Mouse (Mus musculus) G1E (cell line): ENCODE data around the gene Ppp2r5a. TPM values are rescaled to one million over a fixed set of nuclear protein-coding genes. Genes with fewer than 3 reads are reported as not detected.

Source experiments
- ATAC-seq: 2 replicates; pipeline ENCODE4 v1.8.0; 2016; ENCODE audit warnings: mild to moderate bottlenecking; ENCODE audit not compliant: insufficient number of reproducible peaks, poor library complexity, low FRiP score, severe bottlenecking; ENCODE audit errors: extremely low read depth
- DNase-seq: peaks from one replicate; pipeline ENCODE4 v3.0.0; 2012; ENCODE audit warnings: low spot score
- H3K27me3 ChIP-seq: 2 replicates; pipeline ENCODE4 v1.6.1; 2012; ENCODE audit warnings: mild to moderate bottlenecking, low read length, inconsistent platforms; ENCODE audit not compliant: insufficient read depth
- H3K36me3 ChIP-seq: replicated peaks from 2 replicates; pipeline ENCODE3; 2012; ENCODE audit warnings: mild to moderate bottlenecking, inconsistent platforms
- H3K4me1 ChIP-seq: 2 replicates; pipeline ENCODE4 v1.6.1; 2012; ENCODE audit warnings: low read depth, low read length, inconsistent platforms, mixed read lengths; ENCODE audit not compliant: insufficient read depth
- H3K4me3 ChIP-seq: 2 replicates; pipeline ENCODE4 v1.5.1; 2012; ENCODE audit warnings: low read depth, mild to moderate bottlenecking, inconsistent platforms, low read length, moderate library complexity, mixed read lengths
- H3K9me3 ChIP-seq: replicated peaks from 2 replicates; pipeline ENCODE4 v1.6.1; 2012; ENCODE audit warnings: inconsistent platforms
- CTCF ChIP-seq: IDR thresholded peaks from 2 replicates; pipeline ENCODE4 v1.5.1; 2012; ENCODE audit warnings: low read depth, low read length, inconsistent platforms, mixed read lengths
- GATA1 ChIP-seq: IDR thresholded peaks from 2 replicates; pipeline ENCODE4 v1.6.1; 2012; ENCODE audit warnings: borderline replicate concordance, low read length, inconsistent platforms, mixed read lengths
- GATA2 ChIP-seq: IDR thresholded peaks from 2 replicates; pipeline ENCODE4 v1.6.1; 2012; ENCODE audit warnings: low read depth, low read length, inconsistent platforms, borderline replicate concordance
- POLR2AphosphoS5 ChIP-seq: IDR thresholded peaks from 2 replicates; pipeline ENCODE4 v1.6.1; 2012; ENCODE audit warnings: low read depth, low read length, inconsistent platforms; ENCODE audit not compliant: insufficient replicate concordance
- TAL1 ChIP-seq: conservative IDR thresholded peaks from 2 replicates; pipeline ENCODE4 v1.6.1; 2012; ENCODE audit warnings: low read depth, low read length, inconsistent platforms, mixed read lengths
- polyA plus RNA-seq: library from polyadenylated mRNA; stranded (reverse); fragments of >175 nt; gene quantifications from 2 replicates; pipeline ENCODE4 v1.2.3, GENCODE M21; 2012
- total RNA-seq, 2 experiments: library from RNA; stranded (forward) in 1 of 2; stranded (reverse) in 1 of 2; fragments of 200-1000 nt in 1 of 2; fragments of >200 nt in 1 of 2; fragmentation: Nextera tagmentation in 1 of 2; gene quantifications; 2 replicates each; pipeline ENCODE4 v1.2.3; 2014 to 2017

Ppp2r5a gene
- total and polyA plus RNA-seq, 3 experiments, result 45.1 to 133 (median 133) TPM

DNA sequence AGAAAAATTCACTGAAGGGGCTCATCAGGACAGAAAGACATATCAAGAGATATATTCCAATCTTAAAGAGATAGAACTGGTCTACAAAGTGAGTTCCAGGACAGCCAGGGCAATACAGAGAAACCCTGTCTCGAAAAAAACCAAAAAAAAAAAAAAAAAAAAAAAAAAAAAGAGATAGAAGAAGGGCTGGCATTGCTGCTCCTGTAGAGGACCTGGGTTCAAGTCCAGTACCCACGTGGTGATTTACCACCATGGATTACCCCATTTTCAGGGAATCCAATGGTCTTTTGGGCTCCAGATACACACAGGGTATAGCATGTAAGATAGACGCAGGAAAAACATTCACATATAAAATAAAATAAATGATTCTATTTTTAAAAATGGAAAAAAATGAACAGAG lies 22.2 kb downstream of the Ppp2r5a start:
- Histone ChIP-seq H3K36me3 (peaks cover 19% of the 10 kb centered on the region), H3K27me3 (no peaks in the 10 kb centered on the region), H3K4me1 (peaks cover 45% of the 10 kb centered on the region), H3K9me3 (no peaks in the 10 kb centered on the region), H3K4me3 (no peak overlapping the region)
- TF ChIP-seq TAL1, result no peak
- ATAC-seq, result no peak
- DNase-seq, result no peak

- ATAC-seq (no peak), DNase-seq (no peak)
- peaks cover 60% of the 10 kb centered on the region for H3K4me1 ChIP-seq
Measured at GRCm38 (mm10) chr1:191378080-191378479, 25.0 kb downstream of the Ppp2r5a start.

DNA sequence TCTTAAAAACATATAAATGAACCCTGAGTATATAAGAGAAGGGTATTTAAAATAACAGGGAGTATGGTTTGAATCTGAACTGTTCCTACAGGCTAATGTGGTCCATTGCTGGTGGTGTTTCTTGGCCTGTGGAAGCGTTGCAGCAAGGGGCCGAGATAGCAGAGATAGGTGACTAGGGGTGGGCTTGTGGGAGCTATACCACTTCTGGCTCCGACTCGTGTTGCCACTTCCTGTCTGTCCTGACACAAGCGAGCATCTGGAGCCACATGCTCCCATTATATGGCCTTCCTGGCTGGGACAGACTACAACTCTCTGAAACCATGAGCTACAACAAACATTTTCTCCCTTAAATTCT lies 27.5 kb downstream of the Ppp2r5a start:
- DNase-seq, result no peak
- no peaks in the 10 kb centered on the region for H3K9me3 ChIP-seq
- peaks cover 53% of the 10 kb centered on the region for H3K4me1 ChIP-seq
- TF ChIP-seq CTCF (no peak), GATA2 (no peak), POLR2AphosphoS5 (no peak), GATA1 (no peak), TAL1 (no peak)
- no peaks in the 10 kb centered on the region for H3K27me3 ChIP-seq
- peaks cover 18% of the 10 kb centered on the region for H3K36me3 ChIP-seq
- H3K4me3 ChIP-seq, result peak overlapping the region; percentile 66; the same call in 1 of the 2 replicates
- ATAC-seq, result peak; percentile 18; the same call in 1 of the 2 replicates

More at GRCm38 (mm10) chr1:191378080-191378479, 25.0 kb downstream of the Ppp2r5a start:
- TF ChIP-seq TAL1 (no peak), GATA2 (no peak), CTCF (no peak), GATA1 (no peak), POLR2AphosphoS5 (no peak)
- Histone ChIP-seq H3K4me3 (no peak overlapping the region), H3K9me3 (no peaks in the 10 kb centered on the region), H3K36me3 (peaks cover 12% of the 10 kb centered on the region), H3K27me3 (no peaks in the 10 kb centered on the region)

DNA sequence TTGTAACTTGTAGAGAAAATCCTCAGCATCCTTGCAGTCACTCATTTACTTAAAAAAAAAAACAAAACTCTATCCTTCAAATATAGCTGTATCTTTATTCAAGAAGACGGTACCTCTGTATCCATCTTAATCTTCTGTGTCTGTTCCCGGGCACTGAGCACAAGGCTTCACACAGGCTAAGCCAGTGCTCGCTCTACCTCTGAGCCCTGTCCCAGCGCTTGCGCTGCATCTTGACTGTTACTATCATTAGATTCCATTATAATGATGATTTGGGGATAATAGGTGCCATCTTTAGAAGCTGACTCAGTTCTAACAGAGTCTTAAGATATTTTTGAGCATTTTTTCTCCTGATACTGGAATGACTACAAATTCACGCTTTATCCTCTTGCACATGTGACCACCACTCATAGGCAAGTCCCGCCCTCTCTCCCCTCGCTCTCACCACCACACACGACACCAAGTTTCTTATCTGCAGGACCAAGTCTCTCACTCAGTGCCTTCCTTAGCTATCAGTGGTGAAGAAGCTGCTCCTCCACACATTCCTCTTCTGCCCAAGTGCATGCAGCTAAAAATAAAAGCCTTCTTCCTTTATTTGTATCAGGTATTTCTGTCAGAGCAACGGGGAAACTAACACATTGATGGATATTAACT lies 28.0 kb downstream of the Ppp2r5a start:
- Histone ChIP-seq H3K27me3 (no peaks in the 10 kb centered on the region), H3K36me3 (peaks cover 21% of the 10 kb centered on the region), H3K9me3 (no peaks in the 10 kb centered on the region), H3K4me3 (peak overlapping the region; percentile 47; the same call in 1 of the 2 replicates), H3K4me1 (peaks cover 51% of the 10 kb centered on the region)
- peak; percentile 27 for DNase-seq
- TF ChIP-seq CTCF (no peak), GATA1 (no peak), GATA2 (no peak), TAL1 (peak; percentile 55)
- peak; percentile 98 for ATAC-seq

DNA sequence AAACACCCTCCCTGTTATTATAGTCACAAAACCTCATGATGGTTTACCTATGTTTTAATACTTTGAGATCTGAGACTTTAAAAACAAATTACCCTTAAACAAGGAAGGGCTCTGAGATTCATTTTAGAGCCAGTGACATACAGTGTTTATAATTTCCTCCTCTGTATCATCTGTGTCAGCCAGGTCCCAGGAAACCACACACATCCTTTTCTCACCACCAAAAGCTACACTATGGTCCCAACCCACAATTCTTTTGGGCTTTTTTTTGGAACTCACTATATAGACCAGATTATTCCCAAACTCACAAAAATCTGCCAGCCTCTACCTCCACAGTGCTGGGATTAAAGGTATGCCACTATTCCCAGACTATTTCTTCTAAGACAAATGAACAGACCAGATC lies 33.9 kb downstream of the Ppp2r5a start:
- Histone ChIP-seq H3K4me3 (no peak overlapping the region), H3K36me3 (peaks cover 67% of the 10 kb centered on the region), H3K9me3 (no peaks in the 10 kb centered on the region), H3K27me3 (no peaks in the 10 kb centered on the region), H3K4me1 (peaks cover 4% of the 10 kb centered on the region)
- TF ChIP-seq GATA2 (no peak), CTCF (no peak), TAL1 (no peak), GATA1 (no peak), POLR2AphosphoS5 (no peak)
- DNase-seq (no peak), ATAC-seq (no peak)

DNA sequence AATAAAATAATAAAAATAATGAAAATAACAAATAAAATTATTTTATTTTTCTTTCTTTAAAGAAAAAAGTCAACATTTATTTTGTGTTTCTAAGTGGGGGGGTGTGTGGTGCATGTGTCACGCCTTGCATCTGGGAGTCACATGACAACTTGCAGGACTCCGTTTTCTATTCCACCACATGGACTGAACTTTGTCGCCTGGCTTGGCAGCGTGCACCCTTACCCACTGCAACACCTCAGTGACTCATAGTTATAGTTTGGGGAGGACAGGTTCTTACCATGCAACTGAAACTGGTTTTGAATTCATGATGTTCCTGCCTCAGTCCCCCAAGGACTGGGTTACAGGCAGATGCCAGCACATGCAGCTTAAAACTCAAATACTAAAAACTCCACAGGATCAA lies 34.9 kb downstream of the Ppp2r5a start:
- Histone ChIP-seq H3K36me3 (peaks cover 73% of the 10 kb centered on the region), H3K9me3 (no peaks in the 10 kb centered on the region), H3K4me1 (peaks cover 4% of the 10 kb centered on the region), H3K27me3 (no peaks in the 10 kb centered on the region), H3K4me3 (no peak overlapping the region)
- DNase-seq (no peak), ATAC-seq (no peak)
- TF ChIP-seq TAL1 (no peak), CTCF (no peak), GATA2 (no peak), GATA1 (no peak), POLR2AphosphoS5 (no peak)

GRCm38 (mm10) chr1:191364477-191364876 lies 38.6 kb downstream of the Ppp2r5a start:
- Histone ChIP-seq H3K27me3 (no peaks in the 10 kb centered on the region), H3K36me3 (peaks cover 90% of the 10 kb centered on the region), H3K9me3 (no peaks in the 10 kb centered on the region), H3K4me1 (peaks cover 20% of the 10 kb centered on the region), H3K4me3 (no peak overlapping the region)
- DNase-seq, result no peak
- no peak for TF ChIP-seq GATA2
- peak; percentile 55 for TF ChIP-seq CTCF
- peak; percentile 46; the same call in 1 of the 2 replicates for ATAC-seq
